ENCODE assay signal across 18 mouse cellular contexts in genomic region chr2:58941361-58941760, GRCm38 (mm10).
A peak's percentile ranks its signal among the peaks of the same experiment; 100 is the strongest.
DNase-seq lines count a peak whose midpoint lies in the region; ATAC-seq and TF ChIP-seq lines count a peak whose summit lies in the region.
"Had no signal": no experiment of that assay in that cellular context is flagged by ENCODE, and none has a peak within 500 bp of the region (broad histone marks: within the 10 kb centered on the region; RNA-seq: fewer than 3 reads in every experiment).

No protein-coding gene starts in this region.

- TF ChIP-seq CTCF in left cerebral cortex, adult 2 months (IDR thresholded peaks at IDR 0.05): no peak

- peak; percentile 19 to 28 for DNase-seq in left cerebral cortex, adult 18-20 months (ENCODE audit: low spot score in 2 of 2)
- DNase-seq in left cerebral cortex, postnatal 4 days: no peak
- DNase-seq in frontal cortex, adult 2 months (ENCODE audit: extremely low spot score in 1 of 2, low spot score in 1 of 2): peak; percentile 11 to 64
- peak; percentile 10 to 18 for DNase-seq in left cerebral cortex, adult 2 months (ENCODE audit: extremely low spot score in 1 of 2, low spot score in 2 of 2)
- peak; percentile 53 for DNase-seq in telencephalon, adult 2 months (ENCODE audit: low read depth, low spot score)
- no peak for DNase-seq in adrenal gland, postnatal 14 days
- DNase-seq: adrenal gland, adult 2 months; cerebellum, adult 11-12 months; cerebellum, adult 9-10 months; cerebellum, postnatal 25 days; gastrocnemius, postnatal 10 days; heart, postnatal 10 days; heart, postnatal 4 days had no signal

- no peaks in the 10 kb centered on the region for H3K4me1 ChIP-seq in hindbrain, embryonic 13.5 days (replicated peaks)
- H3K4me1 ChIP-seq: embryonic facial prominence, embryonic 12.5 days; forebrain, embryonic 15.5 days; hindbrain, embryonic 12.5 days had no signal

- 92% methylated on average over 4 of the region's 4 CpGs for WGBS in hindbrain, embryonic 13.5 days

- no peaks in the 10 kb centered on the region for H3K9me3 ChIP-seq in hindbrain, embryonic 13.5 days
- H3K9me3 ChIP-seq: embryonic facial prominence, embryonic 12.5 days; forebrain, embryonic 15.5 days; hindbrain, embryonic 12.5 days had no signal

- no peak overlapping the region for H3K4me2 ChIP-seq in hindbrain, embryonic 13.5 days
- H3K4me2 ChIP-seq: embryonic facial prominence, embryonic 12.5 days; forebrain, embryonic 15.5 days; hindbrain, embryonic 12.5 days had no signal

- intact Hi-C loops in left cerebral cortex, postnatal 4 days (cut with DNase I): no loop called here
- intact Hi-C loops in left cerebral cortex, adult 2 months (cut with DNase I): no loop called here

- H3K36me3 ChIP-seq in hindbrain, embryonic 13.5 days: no peaks in the 10 kb centered on the region
- H3K36me3 ChIP-seq: embryonic facial prominence, embryonic 12.5 days; forebrain, embryonic 15.5 days; hindbrain, embryonic 12.5 days had no signal

- no peak overlapping the region for H3K9ac ChIP-seq in hindbrain, embryonic 13.5 days
- H3K9ac ChIP-seq: embryonic facial prominence, embryonic 12.5 days; forebrain, embryonic 15.5 days; hindbrain, embryonic 12.5 days had no signal

- H3K27me3 ChIP-seq in hindbrain, embryonic 13.5 days: no peaks in the 10 kb centered on the region
- H3K27me3 ChIP-seq: embryonic facial prominence, embryonic 12.5 days; forebrain, embryonic 15.5 days; hindbrain, embryonic 12.5 days had no signal

- ATAC-seq in hindbrain, embryonic 13.5 days (ENCODE audit: low FRiP score): no peak
- ATAC-seq: forebrain, embryonic 15.5 days; hindbrain, postnatal 0 days had no signal

- H3K27ac ChIP-seq in left cerebral cortex, adult 2 months: no peak overlapping the region
- no peak overlapping the region for H3K27ac ChIP-seq in hindbrain, embryonic 13.5 days
- H3K27ac ChIP-seq: embryonic facial prominence, embryonic 12.5 days; forebrain, embryonic 15.5 days; hindbrain, embryonic 12.5 days; hindbrain, postnatal 0 days had no signal

- H3K4me3 ChIP-seq in left cerebral cortex, adult 2 months: no peak overlapping the region
- H3K4me3 ChIP-seq in hindbrain, embryonic 13.5 days: no peak overlapping the region
- H3K4me3 ChIP-seq: embryonic facial prominence, embryonic 12.5 days; forebrain, embryonic 15.5 days; hindbrain, embryonic 12.5 days had no signal

Comparison
In these comparisons a context has a peak if more than half of its experiments do, and no peak if none do; other contexts are left out.
1. DNase-seq: peak in left cerebral cortex, adult 18-20 months (2 of 2), frontal cortex, adult 2 months (2 of 2), left cerebral cortex, adult 2 months (2 of 2) and telencephalon, adult 2 months (single experiment); none in left cerebral cortex, postnatal 4 days (single experiment) and adrenal gland, postnatal 14 days (single experiment).